Mouse (Mus musculus): Measurements from ENCODE around the gene C1ra. TPM values are rescaled to one million over a fixed set of nuclear protein-coding genes. Genes with fewer than 3 reads are reported as not detected.
A peak's percentile ranks its signal among the peaks of the same experiment; 100 is the strongest.

C1ra gene
- polyA plus RNA-seq, 1 experiment = 8.9 TPM

DNA sequence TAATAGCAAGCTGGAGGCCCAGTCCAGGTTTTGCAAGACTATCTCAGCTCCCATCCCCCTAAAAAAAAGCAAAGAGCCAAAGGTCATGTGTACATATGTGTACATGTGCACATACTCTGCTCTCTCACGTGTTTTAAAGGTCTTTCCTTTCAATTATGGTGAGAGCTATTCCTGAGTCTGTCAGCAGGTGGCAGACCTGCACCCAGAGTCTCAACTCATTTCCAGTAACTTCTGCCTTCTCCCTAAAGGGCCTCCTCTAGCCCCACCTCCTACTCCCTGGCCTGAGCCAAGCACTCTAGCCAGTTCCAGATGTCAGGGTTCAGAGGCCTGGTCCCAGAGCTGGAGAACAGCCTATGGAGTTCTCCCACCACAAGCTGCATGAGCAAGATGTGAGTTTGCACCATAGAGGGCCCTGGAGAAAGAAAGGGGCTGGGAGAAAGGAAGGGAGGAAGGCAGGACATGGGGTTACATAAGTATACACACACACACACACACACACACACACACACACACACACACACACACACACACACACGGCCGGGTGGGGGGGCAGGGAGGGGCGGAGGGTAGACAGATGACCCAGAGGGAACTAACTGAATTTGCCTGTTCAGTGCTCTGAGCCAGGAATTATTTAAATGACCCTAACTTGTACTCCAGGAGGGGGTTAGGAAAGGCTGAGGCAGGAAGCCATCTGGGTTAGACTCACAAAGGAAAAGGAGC lies 19.2 kb upstream of the C1ra start, which contains the start of gene C1rl:
Gene C1rl, plus strand, starts transcription at position 272 of the 720 bp plus-strand sequence.
- Histone ChIP-seq H3K4me3 (replicated peaks; ENCODE audit: control insufficient read depth, low read depth, low read length) (peak within 1 kb of the TSS; percentile 63), H3K27ac (ENCODE audit: control insufficient read depth, insufficient read depth, low read depth, low read length, poor library complexity) (peak within 1 kb of the TSS; percentile 74)
- TF ChIP-seq POLR2A (IDR thresholded peaks at IDR 0.05; ENCODE audit: borderline replicate concordance, control insufficient read depth, low read depth, low read length) (no peak), CTCF (IDR thresholded peaks at IDR 0.05; ENCODE audit: control insufficient read depth, insufficient read depth, low read length) (peak; percentile 64)

DNA sequence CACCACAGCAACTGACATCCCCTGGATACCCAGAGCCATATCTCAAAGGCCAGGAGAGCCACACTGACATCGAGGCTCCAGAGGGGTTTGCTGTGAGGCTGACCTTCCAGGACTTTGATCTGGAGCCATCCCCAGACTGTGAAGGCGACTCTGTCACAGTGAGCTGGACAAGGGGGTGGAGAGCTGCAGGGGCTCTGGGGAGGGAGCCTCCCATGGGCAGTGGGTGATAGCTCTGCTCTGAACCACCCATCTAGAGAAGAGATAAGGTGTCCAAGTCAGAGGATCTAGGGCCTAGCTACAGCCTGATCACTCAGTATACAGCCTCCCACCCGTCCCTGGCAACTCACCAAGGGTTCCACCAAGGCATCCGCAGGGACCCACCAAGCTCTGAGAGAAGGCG lies 18.3 kb upstream of the C1ra start:
- WGBS = 61% methylated on average over 5 of the region's 5 CpGs
- peak overlapping the region; percentile 70 for H3K27ac ChIP-seq (ENCODE audit: control insufficient read depth, insufficient read depth, low read depth, low read length, poor library complexity)
- H3K4me3 ChIP-seq (replicated peaks; ENCODE audit: control insufficient read depth, low read depth, low read length) = peak overlapping the region; percentile 37
- H3K4me1 ChIP-seq (ENCODE audit: control insufficient read depth, insufficient read depth, low read length) = no peaks in the 10 kb centered on the region; the same call in 1 of the 2 replicates
- TF ChIP-seq POLR2A (IDR thresholded peaks at IDR 0.05; ENCODE audit: borderline replicate concordance, control insufficient read depth, low read depth, low read length) = no peak
- no peak for TF ChIP-seq CTCF (IDR thresholded peaks at IDR 0.05; ENCODE audit: control insufficient read depth, insufficient read depth, low read length)

More for the DNA sequence above, 19.2 kb upstream of the C1ra start, which contains the start of gene C1rl:
- WGBS = 4% methylated on average over 4 of the region's 4 CpGs
- H3K4me1 ChIP-seq (ENCODE audit: control insufficient read depth, insufficient read depth, low read length) = no peaks in the 10 kb centered on the region; the same call in 1 of the 2 replicates

DNA sequence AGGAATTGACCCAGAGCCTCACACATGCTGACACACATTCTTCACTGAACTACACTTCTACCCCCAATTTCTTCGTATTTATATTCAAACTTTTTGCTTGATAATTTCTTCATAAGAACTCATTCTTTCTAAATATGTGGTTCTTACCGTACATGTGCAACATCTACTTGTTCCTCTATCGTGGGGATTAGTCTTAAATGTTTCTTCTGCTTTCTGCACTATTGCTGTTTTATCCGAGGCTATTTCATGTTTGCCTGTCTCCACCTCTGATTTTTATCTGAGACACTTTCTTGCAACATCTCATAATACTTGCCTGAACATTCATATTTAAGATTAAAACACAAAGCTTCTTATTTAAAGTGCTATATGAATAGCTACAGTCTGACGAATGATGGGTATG lies 16.2 kb upstream of the C1ra start:
- Histone ChIP-seq H3K4me3 (replicated peaks; ENCODE audit: control insufficient read depth, low read depth, low read length) (no peak overlapping the region), H3K4me1 (ENCODE audit: control insufficient read depth, insufficient read depth, low read length) (no peaks in the 10 kb centered on the region; the same call in 1 of the 2 replicates), H3K27ac (ENCODE audit: control insufficient read depth, insufficient read depth, low read depth, low read length, poor library complexity) (peak overlapping the region; percentile 62; the same call in 1 of the 2 replicates)
- no peak for TF ChIP-seq CTCF (IDR thresholded peaks at IDR 0.05; ENCODE audit: control insufficient read depth, insufficient read depth, low read length)
- TF ChIP-seq POLR2A (IDR thresholded peaks at IDR 0.05; ENCODE audit: borderline replicate concordance, control insufficient read depth, low read depth, low read length) = no peak
- WGBS = 31% methylated on average over 5 of the region's 5 CpGs

DNA sequence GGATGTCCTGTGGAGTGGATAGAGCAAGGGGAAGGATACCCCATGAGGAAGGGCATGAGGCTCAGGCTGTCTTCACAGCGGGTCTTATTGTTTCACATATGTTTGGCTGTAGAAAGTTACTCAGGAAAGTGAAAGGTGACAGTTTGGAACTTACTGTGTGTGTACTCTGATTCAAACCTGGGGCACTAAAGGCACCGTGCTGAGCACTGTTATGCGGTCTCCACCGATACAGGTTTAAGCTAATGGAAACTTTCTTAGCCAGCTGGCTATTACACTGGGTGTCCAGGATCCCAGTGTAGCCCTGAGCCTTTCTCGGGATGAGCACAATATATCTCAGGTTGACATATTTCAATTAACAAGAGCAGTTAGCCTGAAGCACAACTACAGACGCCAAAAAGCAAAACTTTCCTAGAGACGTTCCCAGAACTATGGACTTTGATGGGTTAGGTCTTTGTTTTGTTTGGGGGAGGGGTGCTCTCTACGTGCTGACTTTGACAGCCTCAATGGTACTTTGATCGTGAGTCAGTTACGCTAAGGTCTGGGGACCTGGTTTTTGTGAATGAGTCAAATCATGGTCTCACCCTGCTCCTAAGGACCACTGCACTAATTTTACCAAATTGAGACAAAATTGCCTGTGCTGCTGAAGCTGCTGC lies 12.2 kb upstream of the C1ra start:
- Histone ChIP-seq H3K27ac (ENCODE audit: control insufficient read depth, insufficient read depth, low read depth, low read length, poor library complexity) (no peak overlapping the region), H3K4me1 (ENCODE audit: control insufficient read depth, insufficient read depth, low read length) (peaks cover 2% of the 10 kb centered on the region; the same call in 1 of the 2 replicates), H3K4me3 (replicated peaks; ENCODE audit: control insufficient read depth, low read depth, low read length) (no peak overlapping the region)
- WGBS = 85% methylated on average over 10 of the region's 10 CpGs
- TF ChIP-seq CTCF (IDR thresholded peaks at IDR 0.05; ENCODE audit: control insufficient read depth, insufficient read depth, low read length) (no peak), POLR2A (IDR thresholded peaks at IDR 0.05; ENCODE audit: borderline replicate concordance, control insufficient read depth, low read depth, low read length) (no peak)

DNA sequence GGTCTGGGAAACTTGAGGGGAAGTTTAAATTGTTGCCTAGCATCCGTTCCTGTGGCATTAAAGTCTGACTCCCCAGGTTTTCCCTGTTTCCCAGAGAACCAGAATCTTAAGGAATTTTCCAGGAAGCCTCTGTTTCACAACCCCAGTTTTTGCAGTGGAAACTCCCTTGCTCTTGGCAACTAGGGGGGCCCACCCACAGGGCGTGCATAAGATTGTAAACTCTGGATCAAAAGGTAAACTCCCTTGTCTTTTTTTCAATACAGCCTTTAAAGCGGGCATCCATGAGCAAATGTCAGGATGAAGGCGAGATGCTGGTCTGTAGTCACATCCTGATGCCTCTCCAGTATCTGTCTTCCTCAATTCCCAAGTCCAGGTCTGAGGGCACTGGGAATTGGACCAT lies 10.7 kb upstream of the C1ra start:
- H3K27ac ChIP-seq (ENCODE audit: control insufficient read depth, insufficient read depth, low read depth, low read length, poor library complexity) = no peak overlapping the region
- TF ChIP-seq POLR2A (IDR thresholded peaks at IDR 0.05; ENCODE audit: borderline replicate concordance, control insufficient read depth, low read depth, low read length) = no peak
- no peak for TF ChIP-seq CTCF (IDR thresholded peaks at IDR 0.05; ENCODE audit: control insufficient read depth, insufficient read depth, low read length)
- H3K4me3 ChIP-seq (replicated peaks; ENCODE audit: control insufficient read depth, low read depth, low read length) = no peak overlapping the region
- WGBS = 87% methylated on average over 4 of the region's 4 CpGs
- peaks cover 5% of the 10 kb centered on the region; the same call in 1 of the 2 replicates for H3K4me1 ChIP-seq (ENCODE audit: control insufficient read depth, insufficient read depth, low read length)

DNA sequence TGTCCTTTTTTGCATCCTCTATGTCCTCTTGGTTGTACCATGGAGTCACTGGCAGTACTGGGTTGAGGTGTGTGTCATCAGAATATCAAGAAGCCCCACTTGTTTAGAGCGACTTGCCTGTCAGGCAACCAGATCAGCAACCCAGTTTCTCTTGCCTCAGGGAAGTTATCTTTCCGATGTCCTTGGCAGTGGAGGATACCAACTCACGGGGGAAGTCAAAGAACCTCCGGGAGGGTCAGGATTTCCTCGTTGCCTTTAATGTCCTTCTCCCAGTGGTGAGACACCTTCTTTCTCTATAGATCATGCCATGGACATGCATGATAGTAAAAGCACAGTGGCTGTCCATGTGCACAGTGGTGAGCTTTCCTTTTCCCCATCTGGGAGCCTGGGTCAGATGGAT lies 10.2 kb upstream of the C1ra start:
- Histone ChIP-seq H3K27ac (ENCODE audit: control insufficient read depth, insufficient read depth, low read depth, low read length, poor library complexity) (no peak overlapping the region), H3K4me3 (replicated peaks; ENCODE audit: control insufficient read depth, low read depth, low read length) (no peak overlapping the region), H3K4me1 (ENCODE audit: control insufficient read depth, insufficient read depth, low read length) (peaks cover 6% of the 10 kb centered on the region; the same call in 1 of the 2 replicates)
- TF ChIP-seq CTCF (IDR thresholded peaks at IDR 0.05; ENCODE audit: control insufficient read depth, insufficient read depth, low read length) = no peak
- no peak for TF ChIP-seq POLR2A (IDR thresholded peaks at IDR 0.05; ENCODE audit: borderline replicate concordance, control insufficient read depth, low read depth, low read length)
- WGBS = 60% methylated on average over 5 of the region's 5 CpGs

DNA sequence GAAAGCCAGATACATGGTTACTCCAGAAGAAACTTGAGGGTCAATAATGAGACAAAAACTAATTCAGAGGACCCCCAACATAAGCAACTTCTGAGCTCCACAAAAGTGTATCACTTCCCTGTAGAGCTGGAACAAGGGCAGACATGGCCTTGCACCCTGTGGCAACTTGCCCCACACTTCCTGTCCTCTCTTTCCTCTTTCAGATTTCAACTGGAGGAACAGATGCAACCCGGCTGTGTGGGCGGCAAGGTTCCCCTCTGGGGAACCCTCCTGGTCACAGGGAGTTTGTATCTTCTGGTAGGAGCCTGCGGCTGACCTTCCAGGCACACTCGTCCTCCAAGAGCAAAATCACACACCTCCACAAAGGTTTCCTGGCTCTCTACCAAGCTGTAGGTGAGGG lies 7.2 kb upstream of the C1ra start:
- Histone ChIP-seq H3K4me3 (replicated peaks; ENCODE audit: control insufficient read depth, low read depth, low read length) (peak overlapping the region; percentile 44), H3K27ac (ENCODE audit: control insufficient read depth, insufficient read depth, low read depth, low read length, poor library complexity) (peak overlapping the region; percentile 95), H3K4me1 (ENCODE audit: control insufficient read depth, insufficient read depth, low read length) (peaks cover 6% of the 10 kb centered on the region; the same call in 1 of the 2 replicates)
- TF ChIP-seq CTCF (IDR thresholded peaks at IDR 0.05; ENCODE audit: control insufficient read depth, insufficient read depth, low read length) (no peak), POLR2A (IDR thresholded peaks at IDR 0.05; ENCODE audit: borderline replicate concordance, control insufficient read depth, low read depth, low read length) (no peak)
- WGBS = 6% methylated on average over 4 of the region's 4 CpGs

DNA sequence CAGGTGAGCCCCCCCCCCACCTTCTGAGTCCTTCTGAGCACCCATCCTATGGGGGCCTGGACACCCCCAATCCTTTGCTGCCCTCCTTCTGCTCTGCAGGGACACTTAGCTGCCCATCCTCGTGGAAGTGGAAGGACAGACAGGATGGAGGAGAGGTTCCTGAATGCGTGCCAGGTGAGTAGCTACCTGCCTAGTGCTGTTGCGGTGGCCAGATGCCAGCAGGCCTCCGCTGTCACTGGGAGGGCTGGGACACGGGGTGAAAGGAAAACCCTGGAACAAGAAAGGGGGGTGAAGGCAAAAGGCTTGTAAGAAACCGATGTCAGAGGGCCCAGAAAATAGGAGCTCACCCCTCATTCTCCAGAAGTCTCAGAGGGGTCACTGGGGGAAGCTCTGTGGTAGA lies 5.2 kb upstream of the C1ra start:
- no peak overlapping the region for H3K4me3 ChIP-seq (replicated peaks; ENCODE audit: control insufficient read depth, low read depth, low read length)
- no peak overlapping the region for H3K27ac ChIP-seq (ENCODE audit: control insufficient read depth, insufficient read depth, low read depth, low read length, poor library complexity)
- peaks cover 6% of the 10 kb centered on the region; the same call in 1 of the 2 replicates for H3K4me1 ChIP-seq (ENCODE audit: control insufficient read depth, insufficient read depth, low read length)
- WGBS = 76% methylated on average over 6 of the region's 6 CpGs
- no peak for TF ChIP-seq CTCF (IDR thresholded peaks at IDR 0.05; ENCODE audit: control insufficient read depth, insufficient read depth, low read length)
- TF ChIP-seq POLR2A (IDR thresholded peaks at IDR 0.05; ENCODE audit: borderline replicate concordance, control insufficient read depth, low read depth, low read length) = no peak
